Comparison of ENCODE assay signal across 27 mouse cellular contexts in genomic region chr15:51411966-51412365, GRCm38 (mm10).
"Had no signal": no experiment of that assay in that cellular context is flagged by ENCODE, and none has a peak within 500 bp of the region (broad histone marks: within the 10 kb centered on the region; RNA-seq: fewer than 3 reads in every experiment).

No protein-coding gene starts in this region.

- H3K9me3 ChIP-seq: heart, embryonic 10.5 days; heart, embryonic 12.5 days; hindbrain, embryonic 10.5 days; hindbrain, embryonic 12.5 days; intestine, embryonic 15.5 days; limb, embryonic 13.5 days; limb, embryonic 15.5 days; liver, embryonic 12.5 days had no signal

- H3K36me3 ChIP-seq: heart, embryonic 10.5 days; heart, embryonic 12.5 days; hindbrain, embryonic 10.5 days; hindbrain, embryonic 12.5 days; intestine, embryonic 15.5 days; limb, embryonic 13.5 days; limb, embryonic 15.5 days; liver, embryonic 12.5 days had no signal

- H3K27me3 ChIP-seq: heart, embryonic 12.5 days; hindbrain, embryonic 12.5 days; intestine, embryonic 15.5 days; limb, embryonic 13.5 days; limb, embryonic 15.5 days; liver, embryonic 12.5 days had no signal

- H3K9ac ChIP-seq: heart, embryonic 12.5 days; hindbrain, embryonic 12.5 days; hindbrain, embryonic 14.5 days; intestine, embryonic 15.5 days; limb, embryonic 13.5 days; limb, embryonic 15.5 days; liver, embryonic 12.5 days; liver, embryonic 14.5 days had no signal

- H3K4me3 ChIP-seq: gastrocnemius, adult 2 months; heart, embryonic 10.5 days; heart, embryonic 12.5 days; hindbrain, embryonic 10.5 days; hindbrain, embryonic 12.5 days; intestine, embryonic 15.5 days; limb, embryonic 13.5 days; limb, embryonic 15.5 days; liver, embryonic 12.5 days had no signal

- H3K4me2 ChIP-seq: heart, embryonic 12.5 days; hindbrain, embryonic 12.5 days; hindbrain, embryonic 14.5 days; intestine, embryonic 15.5 days; limb, embryonic 13.5 days; limb, embryonic 15.5 days; liver, embryonic 12.5 days had no signal

- DNase-seq: gastrocnemius, adult 2 months; gastrocnemius, postnatal 10 days; gastrocnemius, postnatal 25 days; heart, adult 18-20 months; heart, postnatal 10 days; heart, postnatal 4 days; kidney, adult 18-20 months; kidney, adult 8-10 months; kidney, postnatal 14 days; kidney, postnatal 36 days; layer of hippocampus, adult 9-11 months; layer of hippocampus, postnatal 36 days; left cerebral cortex, postnatal 4 days had no signal

- H3K4me1 ChIP-seq: heart, embryonic 10.5 days; heart, embryonic 12.5 days; hindbrain, embryonic 10.5 days; hindbrain, embryonic 12.5 days; intestine, embryonic 15.5 days; limb, embryonic 13.5 days; limb, embryonic 15.5 days; liver, embryonic 12.5 days had no signal

- ATAC-seq: hindbrain, embryonic 16.5 days; inflammation-experienced regulatory T-cells, adult 6 months; intestine, embryonic 15.5 days; intestine, postnatal 0 days; liver, embryonic 12.5 days had no signal

- H3K27ac ChIP-seq: gastrocnemius, adult 2 months; heart, embryonic 10.5 days; hindbrain, embryonic 10.5 days; hindbrain, embryonic 12.5 days; hindbrain, embryonic 14.5 days; intestine, embryonic 15.5 days; kidney, postnatal 0 days; limb, embryonic 13.5 days; limb, embryonic 15.5 days; liver, embryonic 12.5 days; liver, embryonic 14.5 days had no signal
